Mouse (Mus musculus) CD4-positive, CD25-positive, alpha-beta regulatory T cell, adult 2 months (primary cell): ENCODE data around the gene 3110082I17Rik.

Experiments
- DNase-seq: peaks from one replicate; pipeline ENCODE4 v3.0.0-alpha.2; 2012; ENCODE audit warnings: low read depth, low spot score

3110082I17Rik gene

DNA sequence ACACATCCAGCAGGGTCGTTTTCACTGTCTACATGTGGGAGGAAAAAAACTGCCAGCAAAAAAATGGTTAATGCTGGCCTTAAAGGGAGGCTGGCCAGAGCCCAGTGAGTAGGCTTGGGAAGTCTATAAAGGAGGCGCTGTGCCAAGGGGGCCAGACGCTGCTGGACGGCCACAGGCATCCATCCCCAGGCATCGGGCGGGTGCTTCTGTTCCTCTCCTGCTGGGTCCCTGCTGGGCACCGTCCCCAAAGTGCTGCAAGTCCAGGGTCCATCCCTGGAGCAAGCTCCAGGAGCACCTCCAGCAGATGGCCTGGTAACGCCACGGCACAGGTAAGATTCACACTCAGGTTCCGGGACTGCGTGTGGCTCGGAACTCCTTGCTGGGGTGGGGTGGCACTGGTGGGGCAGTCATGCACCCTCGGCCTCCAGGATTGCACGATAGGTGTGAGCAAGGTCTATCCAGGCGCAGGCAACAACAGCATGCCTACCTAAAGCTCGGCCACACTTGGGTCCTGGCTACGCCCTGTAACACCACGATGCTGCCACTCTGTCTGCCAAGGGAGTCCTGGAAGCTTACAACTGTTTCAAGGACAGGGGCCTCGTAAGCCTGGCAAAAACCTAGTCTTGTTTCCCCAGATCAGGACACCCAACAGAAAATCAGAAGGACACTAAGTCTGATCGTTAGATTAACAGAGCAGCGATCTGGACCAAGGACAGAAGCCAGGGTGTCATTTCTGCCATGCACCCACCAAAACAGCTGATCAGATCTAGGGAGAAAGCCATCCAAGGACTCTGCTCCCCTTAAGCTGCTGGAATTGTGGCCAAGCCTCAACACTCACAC is 37.1 kb downstream of the 3110082I17Rik start, which contains the start of gene Gper1:
TSS of gene Gper1 (plus strand) at position 126 of the 840 bp plus-strand sequence.
- no peak for DNase-seq

DNA sequence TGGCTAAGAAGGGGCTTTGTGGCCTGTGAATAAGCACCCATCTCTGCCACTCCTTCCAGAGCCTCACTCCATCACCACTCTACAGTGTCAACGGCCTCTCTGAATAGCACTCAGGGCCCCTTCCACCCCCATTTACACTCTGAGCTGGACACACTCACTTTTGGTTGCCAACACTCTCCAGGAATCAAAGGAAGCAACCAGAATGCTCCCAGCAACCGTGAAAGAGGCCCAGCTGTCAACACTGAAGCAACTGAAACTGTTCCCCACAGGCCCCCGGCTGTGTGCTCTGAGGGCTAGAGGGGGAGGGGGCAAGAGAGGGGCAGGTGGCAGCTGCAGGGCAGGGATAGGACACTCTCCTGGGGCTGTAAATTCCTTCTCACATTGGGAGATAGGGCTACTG is 41.7 kb downstream of the 3110082I17Rik start:
- no peak for DNase-seq

DNA sequence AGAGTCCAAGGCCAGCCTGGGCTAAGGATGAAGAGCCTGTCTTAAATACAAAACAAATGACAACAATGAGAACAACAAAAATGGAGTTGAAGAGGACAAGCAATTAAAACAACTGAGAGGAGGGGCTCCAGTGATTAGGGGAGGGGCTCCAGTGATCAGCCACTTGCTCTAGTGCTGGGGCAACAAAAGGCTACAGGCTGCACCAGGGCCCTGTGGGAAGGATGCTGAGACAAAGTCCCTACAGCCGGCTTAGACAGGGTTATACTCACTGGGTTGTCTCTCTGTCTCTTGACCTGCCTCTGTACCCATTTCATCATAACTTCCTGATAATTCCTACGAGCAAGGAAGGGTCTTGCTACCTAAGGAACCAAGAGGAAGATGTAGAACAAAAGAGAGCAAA is 42.2 kb downstream of the 3110082I17Rik start:
- no peak for DNase-seq

DNA sequence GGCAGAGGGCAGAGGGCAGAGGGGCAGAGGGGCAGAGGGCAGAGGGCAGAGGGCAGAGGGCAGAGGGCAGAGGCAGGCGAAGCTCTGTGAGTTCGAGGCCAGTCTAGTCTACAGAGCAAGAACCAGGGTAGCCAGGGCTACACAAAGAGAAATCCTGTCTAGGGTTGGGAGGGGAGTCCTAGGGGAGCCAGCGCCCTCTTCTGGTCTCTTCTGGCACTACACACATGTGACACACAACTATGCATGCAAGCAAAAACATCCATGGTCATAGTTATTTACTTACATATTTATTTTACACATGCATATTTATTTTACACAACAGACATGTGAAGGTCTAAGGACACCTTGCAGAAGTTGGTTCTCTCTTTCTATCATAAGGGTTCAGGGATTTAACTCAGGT is 42.8 kb downstream of the 3110082I17Rik start:
- no peak for DNase-seq

DNA sequence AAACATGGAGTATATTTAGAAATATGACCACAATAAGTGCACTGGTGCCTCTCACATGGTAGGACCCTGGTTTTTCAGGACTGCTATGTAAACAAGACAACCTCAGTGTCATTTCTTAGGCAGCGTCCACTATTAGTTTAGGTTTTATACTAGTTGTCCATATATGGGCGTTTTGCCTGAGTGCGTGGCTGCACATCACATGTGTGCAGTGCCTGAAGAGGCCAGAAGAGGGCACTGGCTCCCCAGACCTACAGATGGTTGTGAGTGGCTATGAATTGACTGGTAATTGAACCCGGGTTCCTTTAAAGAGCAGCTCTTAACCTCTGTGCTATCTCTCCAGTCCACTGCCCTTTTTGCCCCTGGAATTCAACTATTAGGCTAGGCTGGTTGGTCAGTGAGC is 43.4 kb downstream of the 3110082I17Rik start:
- DNase-seq: no peak

DNA sequence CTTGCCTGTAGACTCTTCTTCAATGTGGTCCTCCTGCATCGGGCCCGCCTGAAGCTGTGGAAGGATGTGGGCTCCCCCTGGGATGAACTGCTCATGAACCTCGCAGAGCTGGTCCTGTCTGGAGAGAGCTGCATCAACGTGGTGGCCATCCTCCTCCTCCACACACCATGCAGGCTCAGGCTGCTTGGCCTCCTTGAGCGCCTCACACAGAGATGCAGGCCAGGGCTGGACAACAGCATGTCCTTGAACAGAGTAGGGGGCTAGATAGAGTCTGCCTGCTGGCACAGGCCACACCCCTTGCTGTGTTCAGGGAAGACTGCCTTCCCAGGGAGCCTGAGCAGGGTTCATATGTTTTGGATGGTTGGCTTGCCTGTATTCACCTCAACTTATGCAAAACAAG is 45.3 kb downstream of the 3110082I17Rik start:
- no peak for DNase-seq

DNA sequence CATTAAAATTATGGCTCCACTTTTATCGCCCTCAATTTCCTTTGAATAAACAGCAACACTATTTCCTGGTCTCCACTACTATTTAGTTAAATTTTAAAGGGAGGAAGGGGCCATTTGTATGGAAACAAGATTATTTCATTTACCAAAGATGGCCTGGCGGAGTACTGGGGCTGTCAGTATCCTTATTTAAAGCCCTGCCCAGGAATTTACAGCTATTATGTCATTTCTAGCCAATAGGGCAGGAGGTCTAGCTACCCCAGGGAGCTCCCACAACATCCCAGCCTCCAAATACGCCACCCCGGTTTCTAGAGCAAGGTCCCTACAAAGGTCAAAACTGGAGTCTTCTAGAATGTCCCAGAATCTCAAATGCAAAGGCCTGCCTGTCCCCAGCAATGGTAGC is 46.8 kb downstream of the 3110082I17Rik start:
- no peak for DNase-seq

DNA sequence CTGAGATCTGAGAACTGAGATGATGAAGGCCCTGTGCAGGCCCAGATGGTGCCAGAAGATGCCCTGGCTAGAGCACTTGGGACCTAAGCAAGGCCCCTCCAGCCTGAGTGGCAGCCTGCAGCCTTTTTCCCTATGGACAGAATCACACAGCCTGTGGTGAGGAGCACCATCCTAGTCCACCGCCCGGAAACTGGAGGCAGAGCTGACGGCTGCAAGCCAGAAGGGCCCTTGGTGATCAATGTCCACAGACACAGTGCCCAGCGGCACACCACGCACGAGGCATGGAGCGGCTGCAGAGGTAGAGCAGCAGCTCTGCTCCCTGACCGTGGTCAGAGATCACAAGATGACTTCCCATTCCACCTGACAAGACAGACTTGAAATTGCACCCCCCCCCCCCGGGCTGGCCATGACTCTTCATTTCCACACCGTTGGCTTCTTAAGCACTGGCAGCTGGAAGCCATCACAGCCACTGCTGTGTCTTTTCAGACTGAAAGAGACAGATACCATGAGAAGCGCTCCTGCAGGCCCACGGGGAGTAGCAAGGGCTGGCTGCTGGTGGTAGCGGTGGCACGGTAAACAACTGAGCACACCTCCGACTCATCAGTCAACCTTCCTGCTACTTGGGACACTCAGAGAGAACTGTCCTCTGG is 48.5 kb downstream of the 3110082I17Rik start:
- DNase-seq: no peak

DNA sequence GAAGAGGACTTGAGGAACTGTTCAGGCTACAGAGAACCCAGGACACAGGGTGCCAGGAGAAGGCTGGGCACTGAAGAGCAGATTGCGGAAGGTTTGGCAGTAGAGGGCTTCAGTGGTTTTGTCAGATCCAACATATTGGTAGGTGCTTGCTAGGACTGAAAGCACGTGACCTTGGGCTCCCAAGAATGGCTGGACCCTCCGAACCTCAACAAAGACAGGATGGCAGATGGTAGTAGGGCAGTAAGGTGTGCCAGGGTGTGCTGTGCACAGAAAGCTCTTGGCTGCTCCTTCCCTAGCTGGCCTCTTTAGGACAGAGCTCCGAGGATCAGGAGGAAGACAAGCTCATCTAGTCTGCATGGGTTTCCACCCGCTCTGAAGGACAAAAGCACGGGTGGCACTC is 49.2 kb downstream of the 3110082I17Rik start:
- DNase-seq: no peak

DNA sequence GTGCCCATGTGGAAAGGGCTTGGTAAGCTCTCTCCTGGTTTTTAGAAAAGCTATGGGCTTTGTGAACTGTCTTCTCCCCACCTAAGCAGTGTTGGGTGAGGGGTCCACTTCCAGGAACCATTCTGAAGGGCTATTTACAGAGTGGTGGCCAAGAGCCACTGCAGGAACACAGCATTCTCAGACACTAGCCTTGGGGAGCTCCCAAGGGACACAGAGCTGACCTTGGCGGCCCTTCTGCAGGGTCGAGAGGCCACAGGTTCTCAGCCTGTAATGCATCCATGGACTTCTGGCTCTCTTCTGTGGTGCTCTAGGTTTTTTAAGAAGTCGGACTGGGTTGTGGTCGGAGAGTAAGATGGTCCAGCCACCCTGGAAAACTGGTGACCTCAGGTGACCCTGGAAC is 50.3 kb downstream of the 3110082I17Rik start:
- no peak for DNase-seq

DNA sequence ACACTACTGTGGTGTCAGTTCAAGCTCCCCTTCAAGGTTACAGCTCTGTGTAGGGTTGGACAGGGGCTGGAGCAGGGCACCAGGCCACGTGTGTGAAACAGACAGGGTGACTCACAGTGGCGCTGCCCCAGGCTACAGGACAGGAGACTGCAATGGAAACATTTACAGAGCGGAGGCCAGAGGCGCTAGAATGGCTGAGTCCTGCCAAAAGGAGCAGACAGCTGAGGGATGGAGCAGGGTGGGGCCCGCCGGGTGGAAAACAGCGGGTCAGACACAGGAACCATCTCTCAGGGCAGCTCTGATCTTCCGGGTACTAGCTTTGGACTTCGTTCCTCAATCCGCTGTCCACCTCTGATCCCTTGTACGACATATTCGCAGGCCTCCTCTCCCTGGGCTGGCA is 50.9 kb downstream of the 3110082I17Rik start:
- DNase-seq: no peak

DNA sequence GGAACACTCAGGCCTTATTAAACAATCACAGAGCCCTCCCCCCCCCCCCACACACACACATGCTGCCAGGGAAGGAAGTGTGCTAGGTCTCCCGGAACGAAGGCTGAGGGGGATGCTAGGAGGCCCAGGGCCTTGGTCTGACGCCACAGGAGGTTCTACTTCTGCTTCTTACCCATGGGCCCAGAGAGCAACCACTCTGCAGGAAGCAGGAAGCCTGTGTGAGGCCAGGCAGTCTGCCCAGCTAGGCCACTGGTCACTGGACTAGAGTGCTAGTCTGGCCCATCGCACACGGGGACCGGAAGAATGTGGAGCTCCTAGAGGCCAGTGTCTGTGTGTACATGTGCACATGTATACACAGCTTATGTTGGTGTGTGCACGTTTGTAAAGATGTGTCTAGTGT is 51.8 kb downstream of the 3110082I17Rik start:
- no peak for DNase-seq

DNA sequence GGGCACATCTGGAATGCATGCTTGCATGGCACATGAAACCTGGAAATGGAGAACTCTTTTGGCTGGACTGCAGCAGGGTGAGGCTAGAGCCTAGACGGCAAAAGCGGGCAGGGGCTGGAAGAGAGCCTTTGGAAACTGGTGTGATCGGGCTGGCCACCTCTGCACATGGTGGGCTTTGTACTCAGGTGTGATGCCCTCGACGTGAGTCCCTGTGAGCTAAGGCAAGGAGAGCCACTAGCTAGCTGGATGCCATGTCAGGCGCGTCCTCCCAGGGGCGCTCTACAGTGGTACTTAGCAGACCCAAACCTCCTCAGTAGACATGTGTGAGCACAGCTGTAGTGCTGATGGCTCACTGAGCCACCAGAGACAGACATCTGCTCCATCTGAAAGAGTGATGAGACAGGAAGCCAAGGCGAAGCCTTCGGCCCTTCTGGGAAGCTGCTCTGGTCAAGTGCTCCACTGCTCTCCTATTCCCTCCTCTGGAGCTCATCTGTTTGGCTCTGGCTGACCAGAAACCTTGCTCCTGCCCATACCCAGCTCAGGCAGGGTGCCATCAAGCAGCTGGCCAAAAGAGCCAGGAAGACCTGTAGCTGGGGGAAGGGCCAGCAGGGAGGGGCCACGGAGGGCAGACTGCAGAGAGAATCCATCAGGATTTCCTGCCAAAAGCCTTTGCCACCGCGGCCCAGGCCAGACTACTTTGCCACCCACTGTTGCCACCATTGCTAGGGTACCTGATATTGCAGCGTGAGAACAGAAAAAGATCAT is 53.0 kb downstream of the 3110082I17Rik start:
- no peak for DNase-seq

DNA sequence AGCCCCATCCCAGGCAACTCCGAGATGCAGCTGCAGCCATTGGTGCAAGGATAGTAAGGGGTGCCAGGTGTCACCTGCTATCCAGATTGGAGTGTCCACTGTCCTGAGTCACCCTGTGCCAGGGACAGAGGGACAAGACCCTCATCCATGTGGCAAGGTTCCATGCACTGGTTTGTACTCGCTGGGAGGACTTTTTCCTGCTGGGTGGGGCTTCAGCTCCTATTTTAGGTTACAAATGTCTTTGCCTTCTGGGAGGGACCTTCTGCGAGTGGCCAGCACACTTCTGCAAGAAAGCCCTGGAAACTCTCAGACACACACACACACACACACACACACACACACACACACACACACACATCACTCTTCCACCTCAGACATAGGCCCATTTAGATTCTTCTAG is 54.4 kb downstream of the 3110082I17Rik start:
- DNase-seq: no peak

DNA sequence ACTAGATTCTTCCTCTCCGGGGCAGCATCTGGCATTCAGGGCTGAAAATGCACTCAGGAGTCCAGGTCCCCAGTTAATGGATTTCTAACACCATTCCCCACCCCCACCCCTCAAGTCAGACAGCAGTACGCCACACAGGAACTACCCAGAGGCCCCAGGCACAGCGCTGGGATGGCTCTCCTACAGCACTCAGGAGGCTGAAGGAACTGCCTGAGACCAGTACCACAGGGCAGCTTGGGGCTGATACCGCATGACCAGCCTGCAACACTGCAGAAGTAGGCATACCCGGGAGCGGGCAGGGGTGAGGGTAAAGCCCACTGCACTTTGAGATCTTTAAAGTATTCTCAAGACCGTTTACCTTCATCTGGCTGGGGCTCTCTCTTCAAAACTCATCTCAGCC is 54.8 kb downstream of the 3110082I17Rik start:
- DNase-seq: no peak

DNA sequence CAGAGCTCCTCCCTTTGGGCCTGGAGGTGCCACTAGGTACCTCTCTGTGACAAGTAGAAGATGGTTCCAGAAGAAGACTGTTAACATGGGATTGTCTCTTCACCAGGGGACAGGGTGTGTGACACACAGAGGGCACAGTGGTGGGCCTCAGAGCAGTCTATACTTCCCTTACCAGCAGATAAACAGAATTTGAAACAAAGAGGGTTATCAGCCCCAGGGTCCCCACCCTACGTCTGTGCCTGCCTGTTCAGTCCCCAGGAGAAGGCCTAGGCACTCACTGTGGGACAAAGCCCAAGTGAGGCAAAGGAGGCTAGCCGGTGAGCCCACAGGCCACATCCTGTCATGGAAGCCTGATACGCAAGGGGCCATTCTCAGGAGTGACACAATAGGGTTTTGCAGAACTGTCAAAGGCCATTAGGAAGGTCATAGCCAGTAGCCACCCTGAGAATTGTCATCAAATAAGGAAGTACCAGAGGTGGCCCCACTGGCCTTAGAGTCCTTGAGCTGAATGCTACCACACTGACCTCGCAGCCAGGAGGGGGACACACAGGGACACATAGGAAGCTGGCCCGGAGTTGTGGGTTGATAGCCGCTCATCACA is 55.4 kb downstream of the 3110082I17Rik start, which contains the start of gene C130050O18Rik:
TSS of gene C130050O18Rik (plus strand) at position 480 of the 601 bp plus-strand sequence.
- no peak for DNase-seq

DNA sequence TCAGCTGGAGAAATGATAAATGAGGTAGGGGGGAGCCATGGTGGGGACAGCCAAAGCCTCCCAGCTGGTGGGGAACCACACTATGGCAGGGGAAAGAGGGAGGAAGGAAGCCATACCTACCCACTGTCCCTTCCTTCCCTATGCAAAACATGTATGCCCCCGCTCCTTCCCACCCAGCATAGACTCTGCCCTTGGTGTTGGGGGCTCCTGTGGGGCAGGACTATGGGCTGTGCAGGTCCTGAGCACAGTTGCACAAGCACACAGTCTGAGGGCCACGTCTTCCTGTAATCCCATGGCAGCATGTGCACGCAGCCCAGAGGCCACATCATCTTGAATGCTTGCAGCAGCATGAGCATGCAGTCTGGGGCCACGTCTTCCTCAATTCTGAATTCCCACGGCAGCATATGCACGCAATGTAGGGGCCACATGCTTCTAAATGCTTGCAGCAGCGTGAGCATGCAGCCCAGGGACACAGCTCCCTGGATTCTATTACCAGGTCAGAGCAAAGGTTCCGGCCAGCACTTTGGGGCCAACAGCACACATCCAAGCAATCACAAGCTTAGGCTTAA is 56.6 kb downstream of the 3110082I17Rik start:
- no peak for DNase-seq

DNA sequence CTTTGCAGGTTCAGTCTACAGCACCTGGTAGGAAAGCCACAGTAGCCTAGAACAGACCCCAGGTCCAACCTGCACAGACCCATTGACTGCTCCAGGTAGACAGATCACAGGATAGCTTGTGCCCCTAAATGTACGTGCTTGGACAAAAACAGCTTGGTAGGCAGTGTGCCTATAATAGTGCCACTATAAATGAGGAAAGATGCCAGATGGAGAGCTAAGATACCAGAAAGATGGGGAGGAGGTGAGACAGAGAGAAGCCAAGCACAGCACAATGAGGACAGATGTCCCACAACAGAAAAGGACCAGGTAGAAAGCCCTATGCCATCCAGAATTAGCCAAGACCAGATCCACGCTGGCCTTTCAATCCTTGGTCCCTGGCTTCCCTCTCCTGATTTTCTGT is 58.2 kb downstream of the 3110082I17Rik start:
- no peak for DNase-seq

DNA sequence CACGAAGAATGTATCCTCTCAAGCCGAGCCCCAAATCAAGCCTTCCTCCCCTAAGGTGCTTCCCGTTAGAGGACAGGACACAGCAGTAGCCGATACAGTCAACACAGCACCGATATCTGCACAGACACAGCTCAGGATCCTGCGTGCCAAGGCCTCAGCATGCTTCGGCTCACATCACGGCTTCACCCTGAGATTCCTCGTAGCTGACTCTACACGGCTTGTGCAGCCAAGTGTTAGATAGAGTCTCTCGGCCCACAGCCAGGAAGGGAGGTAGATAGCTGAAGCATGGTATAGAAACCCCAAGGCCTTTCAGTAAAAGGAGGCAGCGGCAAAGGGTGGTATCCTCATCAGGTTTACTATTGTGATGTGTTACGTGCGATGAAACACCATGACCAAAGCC is 60.3 kb downstream of the 3110082I17Rik start:
- DNase-seq: no peak

DNA sequence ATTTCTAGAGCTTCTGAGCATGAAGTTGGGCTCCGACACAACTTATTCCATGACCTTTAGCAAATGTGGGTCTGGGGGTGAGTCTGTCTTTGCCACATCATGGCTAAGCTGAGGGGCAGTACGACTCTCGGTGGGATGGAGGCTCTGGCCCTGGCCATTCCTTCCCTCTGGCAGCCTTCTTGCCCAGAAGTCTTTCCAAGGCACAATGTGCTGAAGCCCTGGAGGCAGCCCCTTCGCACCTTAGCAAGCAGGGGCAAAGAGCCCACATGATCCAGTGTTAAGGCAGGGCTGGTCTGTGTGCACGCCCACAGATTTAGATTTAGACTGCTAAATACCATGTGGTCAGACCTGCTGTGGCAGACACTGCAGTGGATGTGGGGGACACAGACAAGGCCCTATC is 61.5 kb downstream of the 3110082I17Rik start:
- DNase-seq: no peak

DNA sequence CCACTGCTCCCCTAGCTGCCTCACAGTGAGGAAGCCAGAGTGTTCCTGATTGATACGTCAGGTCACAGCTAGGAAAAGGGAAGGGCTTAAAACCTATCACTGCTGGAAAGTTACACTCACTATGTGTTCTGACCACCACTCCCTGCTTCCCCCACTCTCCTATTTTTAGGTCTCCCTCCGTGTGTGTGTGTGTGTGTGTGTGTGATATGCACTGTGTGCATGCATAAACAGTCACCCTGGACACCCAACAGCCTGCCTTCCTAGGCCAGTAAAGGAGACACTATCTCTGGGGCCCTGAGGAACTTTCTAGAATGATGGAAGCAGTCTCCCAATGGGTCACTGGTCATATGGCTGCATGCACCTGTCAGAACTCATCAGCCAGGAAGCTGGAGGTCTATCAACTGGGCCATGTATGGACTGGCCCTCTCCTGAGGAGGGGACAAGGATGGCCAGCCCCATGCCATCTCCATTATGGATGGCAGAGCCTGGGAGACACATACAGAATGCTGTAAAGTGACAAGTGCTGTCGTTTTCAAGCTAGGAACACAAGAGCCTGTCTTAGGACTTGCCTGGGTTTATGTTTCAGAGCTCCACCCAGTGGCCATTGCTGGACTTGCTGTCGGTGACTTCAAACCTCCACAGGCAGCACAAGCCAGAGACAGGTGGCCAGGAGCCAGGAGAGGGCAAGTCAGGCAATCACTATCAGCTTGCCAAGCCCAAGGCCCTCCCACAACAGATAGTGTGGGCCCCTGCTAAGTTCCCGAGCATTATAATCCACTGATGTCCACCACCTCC is 62.2 kb downstream of the 3110082I17Rik start:
- peak; percentile 94 for DNase-seq
